Mouse (Mus musculus) c-Kit-positive CD71-positive TER-119-negative erythroid progenitor cells, embryonic 14.5 days (primary cell): ENCODE data around the gene H2-D1.

ENCODE experiments used
- DNase-seq: peaks from one replicate; pipeline ENCODE4 v3.0.0-alpha.2; 2013; ENCODE audit warnings: low read depth

Gene H2-D1

DNA sequence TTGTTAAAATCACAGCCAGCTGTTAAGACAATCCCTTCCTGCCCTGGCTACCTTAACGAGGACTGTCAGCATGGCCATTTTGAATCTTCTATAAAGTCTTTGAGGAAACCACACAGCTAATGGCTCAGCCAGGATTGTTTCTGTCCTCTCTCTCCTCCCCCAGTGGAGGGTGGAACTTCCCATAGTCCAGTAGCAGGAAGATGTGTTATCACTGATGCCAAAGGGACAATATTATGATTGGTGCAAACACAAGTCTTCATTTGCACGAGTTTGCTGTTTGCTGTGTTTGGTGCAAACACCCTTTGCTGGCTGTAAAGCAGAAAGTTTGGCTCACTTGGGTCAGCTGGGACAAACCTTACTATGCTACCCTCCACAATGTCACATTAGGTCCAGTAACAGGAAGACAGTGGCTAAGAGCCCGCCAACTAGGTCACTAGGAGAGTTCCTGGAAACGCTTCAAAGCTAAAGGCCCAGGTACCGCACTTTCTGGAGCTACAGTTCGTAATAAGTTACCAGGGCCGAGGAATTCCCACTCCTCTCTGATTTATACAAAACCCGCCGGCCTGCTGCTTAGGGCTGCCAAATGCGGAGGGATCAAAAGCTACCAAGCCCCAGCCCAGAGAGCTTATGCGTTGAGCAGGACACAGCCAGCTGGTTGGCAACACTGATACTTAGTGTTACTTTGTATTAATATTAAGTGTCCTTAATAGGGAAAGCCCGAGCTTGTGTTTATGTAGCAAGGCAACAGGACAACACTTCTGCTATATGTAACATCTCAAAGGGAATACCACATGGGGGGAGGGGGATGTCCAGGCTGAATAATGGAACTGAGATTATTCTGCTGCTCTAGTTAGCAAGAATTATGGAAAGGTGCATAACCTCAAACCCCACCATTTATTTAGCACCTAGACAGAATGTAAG, 21.9 kb upstream of the H2-D1 start:
- no peak for DNase-seq

DNA sequence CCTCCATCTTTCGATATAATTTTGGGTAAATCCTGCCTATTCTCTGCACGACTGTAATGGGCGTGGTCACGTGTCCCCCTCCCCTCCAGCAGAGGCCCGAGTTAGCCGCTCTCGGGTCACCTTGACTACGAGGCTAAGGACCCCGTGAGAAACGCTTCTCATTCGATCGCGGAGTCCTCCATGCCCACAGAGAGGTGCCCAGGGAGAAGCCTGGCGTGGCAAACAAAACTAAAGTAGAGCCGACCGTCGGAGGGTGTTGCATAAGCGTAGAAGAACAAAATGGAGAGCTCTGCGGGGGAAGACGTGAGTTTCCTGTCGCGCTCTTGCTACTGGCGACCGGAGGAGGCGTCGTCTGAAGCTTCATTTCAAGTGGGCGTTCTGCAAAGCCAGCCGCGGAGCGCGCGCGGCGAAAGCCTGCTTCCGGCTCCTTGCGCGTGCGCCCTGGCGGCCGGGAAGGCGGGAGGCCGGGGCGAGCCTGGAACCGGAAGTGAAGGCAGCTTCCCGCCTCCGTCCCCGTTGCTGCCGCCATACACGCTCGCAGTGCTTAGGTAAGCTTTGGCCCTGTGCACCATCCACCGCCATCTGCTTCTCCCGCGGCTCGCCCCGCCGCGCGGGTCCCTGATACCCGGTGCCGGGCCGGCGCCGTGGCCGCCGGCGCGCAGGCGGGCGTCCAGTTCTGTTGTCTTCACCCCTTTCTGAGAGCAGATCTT, 21.1 kb upstream of the H2-D1 start, which contains the start of gene Ddx39b:
Gene Ddx39b (plus strand): TSS at position 442 of the 710 bp plus-strand sequence.
- DNase-seq = peak; percentile 88

DNA sequence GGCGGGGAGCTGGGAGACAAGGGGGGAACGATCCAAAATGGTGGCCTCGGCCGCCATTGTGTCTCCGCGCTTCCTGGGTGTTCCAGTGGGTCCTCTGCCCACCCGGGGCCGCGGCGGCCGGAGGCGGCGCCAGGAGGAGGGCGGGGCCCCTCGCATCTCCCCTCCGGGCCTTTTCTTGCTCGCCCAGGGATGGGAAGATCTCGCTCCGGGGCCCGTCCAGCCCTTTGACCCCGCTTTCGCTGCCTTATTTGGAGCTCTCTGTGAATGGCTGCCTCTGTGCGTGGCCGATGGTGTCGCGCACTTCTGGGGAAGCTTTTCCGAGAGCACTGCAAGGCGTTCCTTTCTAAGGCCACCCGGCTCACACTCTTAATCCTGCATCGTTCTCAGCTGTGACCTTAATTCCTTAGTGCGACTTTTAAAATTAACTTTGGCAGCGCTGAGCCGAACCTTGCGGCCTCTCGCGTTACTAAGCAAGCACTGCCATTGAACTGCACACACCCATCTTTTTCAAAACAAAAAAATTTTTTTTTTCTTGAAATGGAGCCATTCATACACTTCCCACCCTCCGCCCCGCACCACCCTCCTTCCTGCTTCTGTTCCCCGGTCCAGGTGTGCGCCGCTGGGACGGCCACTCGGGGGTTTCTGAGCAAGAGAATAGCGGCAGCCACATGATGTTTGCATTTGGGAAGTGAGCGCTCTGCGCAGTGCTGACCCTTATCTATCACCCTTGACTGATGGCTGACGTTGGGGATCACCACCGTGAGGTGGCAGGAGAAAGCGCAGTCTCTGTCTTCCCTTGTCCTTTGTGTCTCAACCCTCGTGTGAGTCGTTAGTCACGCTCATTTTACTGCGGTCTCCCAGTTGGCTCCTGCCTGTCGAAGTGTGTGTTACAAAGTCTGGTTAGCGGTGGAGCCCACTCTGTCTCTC, 20.3 kb upstream of the H2-D1 start:
- peak; percentile 66 for DNase-seq

DNA sequence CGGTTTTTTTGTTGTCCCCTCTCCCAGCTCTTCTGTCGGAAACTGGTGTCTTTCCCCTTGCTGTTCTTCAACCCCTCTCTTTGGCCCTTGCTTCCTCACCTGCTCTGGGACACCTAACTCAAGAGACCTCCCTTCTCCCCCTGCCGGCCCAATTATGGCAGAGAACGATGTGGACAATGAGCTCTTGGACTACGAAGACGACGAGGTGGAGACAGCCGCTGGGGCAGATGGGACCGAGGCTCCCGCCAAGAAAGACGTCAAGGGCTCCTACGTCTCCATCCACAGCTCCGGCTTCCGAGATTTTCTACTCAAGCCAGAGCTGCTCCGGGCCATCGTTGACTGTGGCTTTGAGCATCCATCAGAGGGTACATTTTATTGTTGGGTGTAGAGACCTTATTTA, 19.4 kb upstream of the H2-D1 start:
- no peak for DNase-seq

DNA sequence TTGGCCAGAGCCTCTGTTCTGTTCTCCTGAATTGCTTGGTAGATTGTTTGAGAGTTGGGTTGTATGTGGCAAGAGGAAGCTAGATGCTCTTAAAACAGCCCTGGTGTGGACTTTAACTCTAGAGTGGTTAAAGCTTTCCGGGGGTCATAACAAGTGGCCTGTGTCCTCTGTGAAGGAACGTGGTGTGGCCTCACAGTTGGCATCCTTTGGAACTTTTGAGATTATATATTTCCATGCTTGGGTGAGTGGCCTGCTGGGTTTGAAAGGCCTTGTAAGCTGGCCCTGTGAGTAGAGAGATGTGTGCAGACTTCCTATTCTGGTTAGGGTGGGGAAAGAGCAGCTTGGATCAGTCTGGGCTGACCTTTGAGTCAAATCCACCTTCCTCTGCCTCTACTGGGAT, 17.5 kb upstream of the H2-D1 start:
- no peak for DNase-seq

DNA sequence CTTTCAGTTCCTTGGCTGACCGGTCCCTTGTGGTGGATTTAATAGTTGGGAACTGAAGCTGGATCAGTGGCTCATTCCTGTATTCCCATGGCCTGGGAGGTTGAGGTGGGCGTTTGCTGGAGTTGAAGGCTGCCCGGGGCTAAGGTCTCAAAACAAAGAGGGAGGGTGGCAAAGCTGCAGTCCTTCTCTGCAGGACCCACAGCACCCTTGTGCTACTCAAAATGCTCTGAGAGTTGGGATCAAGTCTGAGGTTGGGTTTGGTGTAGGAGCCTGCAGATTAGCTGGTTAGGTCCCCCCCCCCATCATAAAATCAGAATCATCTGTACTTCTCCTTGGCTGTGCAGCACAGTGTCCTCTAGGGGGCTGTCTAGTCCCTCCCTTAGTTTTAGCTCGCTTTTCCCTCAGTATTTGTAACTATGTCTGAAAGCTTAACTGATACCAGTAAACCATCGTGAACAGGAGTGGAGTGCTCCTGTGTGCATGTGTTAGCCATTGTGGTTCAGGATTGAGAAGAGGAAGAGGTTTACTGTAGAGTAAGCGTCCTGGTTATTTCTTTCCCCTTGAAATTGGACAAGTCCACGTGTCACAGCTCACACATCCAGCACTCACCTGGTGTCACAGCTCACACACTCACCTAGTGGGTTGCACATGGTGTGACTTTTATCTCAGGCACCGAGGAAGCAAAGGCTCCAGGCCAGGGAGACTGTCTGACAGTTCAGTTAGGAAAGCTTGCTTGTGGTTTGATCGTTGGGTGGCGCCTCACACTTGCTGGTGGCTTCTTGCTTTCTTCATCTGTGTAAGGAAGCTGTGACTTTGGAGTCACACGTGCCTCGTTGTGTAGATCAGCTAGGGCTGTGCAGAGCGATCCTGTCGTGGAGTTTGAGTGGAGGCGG, 16.6 kb upstream of the H2-D1 start:
- DNase-seq = no peak

DNA sequence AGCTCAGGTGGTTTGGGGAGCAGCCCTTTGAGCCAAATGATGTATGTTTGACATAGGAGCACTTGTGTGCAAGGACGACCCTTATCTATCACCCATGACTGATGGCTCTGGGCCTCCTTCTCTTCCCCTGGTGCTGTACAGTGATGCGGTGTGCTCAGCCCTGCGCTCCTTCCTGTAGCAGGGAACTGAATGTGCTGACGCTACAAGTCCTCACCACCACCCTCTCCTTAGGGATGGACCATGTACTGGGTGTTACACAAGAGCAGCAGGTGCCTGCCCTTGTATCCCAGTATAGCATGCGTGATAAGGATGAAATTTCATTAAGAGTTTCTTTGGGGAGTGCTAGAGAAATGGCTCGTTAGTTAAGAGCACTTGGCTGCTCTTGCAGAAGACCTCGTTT, 15.4 kb upstream of the H2-D1 start:
- DNase-seq = no peak

DNA sequence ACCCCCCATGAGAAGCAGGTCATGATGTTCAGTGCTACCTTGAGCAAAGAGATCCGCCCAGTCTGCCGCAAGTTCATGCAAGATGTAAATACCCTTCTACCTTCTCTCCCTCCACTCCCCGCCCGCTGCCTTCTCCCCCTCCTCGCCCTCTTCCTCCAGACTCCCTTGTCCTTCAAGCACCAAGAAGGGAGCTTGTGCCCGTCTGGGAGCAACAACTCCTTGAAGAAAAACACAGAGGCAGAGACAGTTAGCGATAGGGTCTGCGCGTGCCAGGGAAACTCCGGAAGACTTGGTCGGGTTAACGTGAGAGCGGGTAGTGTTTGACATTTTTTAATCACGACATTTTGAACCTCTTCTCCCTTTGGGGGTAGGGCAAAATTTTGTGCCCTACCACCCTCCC, 13.5 kb upstream of the H2-D1 start:
- DNase-seq = no peak

DNA sequence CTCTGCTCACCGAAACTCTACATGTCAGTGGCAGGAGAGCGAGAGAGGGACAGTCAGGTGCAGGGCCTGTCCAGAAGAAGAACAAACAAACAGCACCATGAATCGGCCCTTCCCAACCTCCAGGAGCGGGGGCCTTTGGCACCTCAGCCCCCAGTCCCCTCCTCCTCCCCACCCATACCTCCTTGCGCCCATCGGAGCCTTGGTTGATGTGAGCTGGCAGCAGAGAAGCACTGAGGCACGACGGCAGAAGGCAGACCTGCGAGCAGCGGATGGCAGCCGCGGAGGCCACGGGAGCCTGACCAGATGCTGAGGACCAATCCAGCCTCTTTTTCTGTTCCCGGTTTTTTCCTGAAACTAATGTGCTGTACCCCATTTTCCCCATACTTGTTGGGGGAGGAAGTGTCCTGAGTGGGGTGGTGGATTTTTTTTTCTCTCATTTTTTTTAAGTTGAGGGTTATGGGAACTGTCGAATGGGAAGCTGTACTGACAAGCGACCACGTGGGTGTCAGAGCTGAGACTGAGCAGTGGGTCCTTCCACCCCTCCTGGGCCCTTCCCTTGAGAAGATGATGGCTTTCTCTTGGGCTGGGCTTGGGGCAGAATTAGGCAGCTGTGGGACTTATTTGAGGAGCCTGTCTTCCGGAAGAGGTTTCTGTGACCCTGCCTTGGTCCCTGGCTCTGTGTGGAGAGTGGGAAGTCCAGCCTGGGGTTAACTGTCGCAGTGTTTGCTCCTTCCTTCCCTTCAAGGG, 12.9 kb upstream of the H2-D1 start:
- DNase-seq = no peak

DNA sequence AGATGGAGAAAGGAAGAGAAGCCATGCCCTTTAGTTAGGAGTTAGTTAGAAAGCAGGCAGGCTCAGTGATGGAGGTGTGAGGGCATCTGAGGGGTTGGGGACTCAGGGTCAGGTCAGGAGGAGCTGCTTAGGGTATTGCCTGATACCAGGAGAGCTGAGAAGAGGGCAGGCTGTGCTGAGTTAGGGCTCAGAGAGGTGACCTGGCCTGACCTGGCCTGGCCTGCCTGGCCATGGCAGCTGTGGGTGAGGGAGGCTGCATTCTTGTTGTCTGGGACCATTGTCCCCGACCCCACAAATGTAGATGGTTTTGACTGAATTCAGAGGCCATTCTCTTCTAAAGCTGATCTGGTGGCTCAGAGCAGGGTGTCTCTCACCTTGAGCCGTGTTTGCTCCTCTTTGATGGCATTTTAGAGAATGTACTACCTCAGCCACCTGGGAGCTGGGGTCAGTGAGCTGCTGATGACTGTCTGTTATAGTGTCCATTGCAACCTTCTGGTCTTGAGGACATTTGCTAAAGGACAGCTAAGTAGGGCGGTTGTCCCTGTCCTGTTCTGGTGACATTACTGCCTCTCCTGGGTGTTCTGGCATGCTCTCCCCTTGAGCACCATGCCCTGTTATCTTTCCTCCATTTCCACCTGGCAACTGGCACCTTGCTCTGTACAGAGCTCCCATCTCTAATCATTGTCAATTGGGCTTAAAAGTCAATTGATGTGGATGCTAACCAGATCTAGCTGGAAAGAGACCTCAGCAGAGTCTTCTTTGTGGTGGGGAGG, 12.0 kb upstream of the H2-D1 start:
- DNase-seq = no peak

DNA sequence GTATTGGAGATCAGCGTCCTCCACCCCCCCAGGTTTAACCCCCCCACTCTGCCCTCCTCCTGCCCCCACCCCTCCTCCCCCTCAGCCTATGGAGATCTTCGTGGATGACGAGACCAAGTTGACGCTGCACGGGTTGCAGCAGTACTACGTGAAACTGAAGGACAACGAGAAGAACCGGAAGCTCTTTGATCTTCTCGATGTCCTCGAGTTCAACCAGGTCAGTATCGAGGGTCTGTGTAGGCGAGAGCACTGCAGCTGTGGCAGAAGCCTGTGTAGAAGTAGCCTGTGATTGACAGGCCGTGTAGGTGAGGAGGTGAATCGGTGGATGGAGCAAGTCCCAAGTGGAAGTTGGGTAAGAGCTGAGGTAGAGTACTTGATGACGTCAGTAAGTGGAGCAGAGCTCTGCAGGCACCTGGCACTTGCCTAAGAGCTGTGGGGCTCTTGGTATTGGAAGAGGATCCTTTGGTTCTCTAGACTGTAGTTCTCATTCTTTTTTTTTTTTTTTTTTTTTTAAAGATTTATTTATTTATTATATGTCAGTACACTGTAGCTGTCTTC, 11.3 kb upstream of the H2-D1 start:
- DNase-seq = no peak

DNA sequence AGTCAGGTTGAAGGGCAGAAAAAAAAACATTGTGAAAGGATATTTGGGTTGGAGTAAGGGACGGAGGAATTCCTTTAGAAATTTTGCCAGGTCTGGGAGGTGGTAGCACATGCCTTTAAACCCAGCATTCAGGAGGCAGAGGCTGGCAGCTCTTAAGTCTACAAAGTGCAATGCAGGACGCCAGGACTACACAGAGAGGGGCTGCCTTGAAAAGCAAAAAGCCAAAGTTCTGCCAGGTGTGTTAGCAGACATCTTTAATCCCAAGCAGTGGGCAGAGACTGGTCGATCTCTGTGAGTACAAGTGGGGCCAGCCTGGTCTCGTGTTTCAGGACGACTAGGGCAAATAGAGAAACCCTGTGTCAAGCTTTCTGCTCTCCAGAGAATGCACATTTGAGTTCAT, 10.5 kb upstream of the H2-D1 start:
- no peak for DNase-seq

DNA sequence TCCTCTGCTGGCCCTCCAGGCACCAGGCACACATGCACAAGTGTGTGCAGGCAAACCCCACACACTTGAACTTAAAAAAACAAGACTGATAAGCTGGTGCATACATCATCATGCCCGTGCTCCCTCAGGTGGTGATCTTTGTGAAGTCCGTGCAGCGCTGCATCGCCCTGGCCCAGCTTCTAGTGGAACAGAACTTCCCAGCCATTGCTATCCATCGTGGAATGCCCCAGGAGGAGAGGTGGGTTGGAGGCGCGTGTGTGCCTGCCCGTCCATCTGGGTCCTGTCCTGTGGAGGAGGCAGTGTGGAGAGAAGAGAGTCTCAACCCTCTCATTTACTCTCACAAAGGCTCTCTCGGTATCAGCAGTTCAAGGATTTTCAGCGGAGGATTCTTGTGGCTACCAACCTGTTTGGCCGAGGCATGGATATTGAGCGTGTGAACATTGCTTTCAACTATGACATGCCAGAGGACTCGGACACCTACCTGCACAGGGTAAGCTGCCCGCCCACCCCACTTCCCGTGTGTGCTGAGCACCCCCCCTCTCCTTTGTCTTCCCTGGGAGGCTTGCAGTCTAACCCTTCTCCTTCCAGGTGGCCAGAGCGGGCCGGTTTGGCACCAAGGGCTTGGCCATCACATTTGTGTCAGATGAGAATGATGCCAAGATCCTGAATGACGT, 9.8 kb upstream of the H2-D1 start:
- no peak for DNase-seq

DNA sequence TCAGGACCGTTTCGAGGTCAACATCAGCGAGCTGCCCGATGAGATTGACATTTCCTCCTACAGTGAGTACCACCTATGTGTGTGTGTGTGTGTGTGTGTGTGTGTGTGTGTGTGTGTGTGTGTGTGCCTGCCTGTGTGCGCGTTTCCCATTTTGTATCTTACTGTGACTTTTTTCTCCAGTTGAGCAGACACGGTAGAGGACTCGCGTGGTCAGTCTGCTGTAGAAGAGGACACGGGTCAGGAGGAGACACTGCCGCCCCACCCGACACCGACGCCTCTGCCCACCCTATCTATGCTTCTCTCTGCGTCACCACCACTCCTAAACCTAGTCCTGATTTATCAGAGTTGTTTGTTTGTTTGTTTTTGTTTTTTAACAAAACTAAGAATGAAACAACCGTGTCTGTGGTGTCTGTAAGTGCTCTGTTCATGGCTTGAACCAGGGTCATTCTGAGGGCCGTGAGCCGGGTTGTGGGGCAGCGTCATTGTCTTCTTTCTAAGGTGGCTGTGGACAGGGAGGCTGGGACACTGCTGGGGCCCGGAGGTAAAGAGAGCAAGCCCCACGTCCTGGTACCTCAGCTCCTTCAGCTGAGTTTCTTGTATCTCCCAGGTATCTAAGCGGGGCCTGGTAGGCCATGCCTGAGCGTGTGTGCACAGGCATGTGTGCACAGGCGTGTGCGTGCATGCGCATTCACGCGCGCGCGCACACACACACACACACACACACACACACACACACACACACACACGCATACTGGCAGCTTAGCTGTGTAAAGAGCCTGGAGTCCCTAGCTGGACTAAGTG, 9.0 kb upstream of the H2-D1 start:
- no peak for DNase-seq

DNA sequence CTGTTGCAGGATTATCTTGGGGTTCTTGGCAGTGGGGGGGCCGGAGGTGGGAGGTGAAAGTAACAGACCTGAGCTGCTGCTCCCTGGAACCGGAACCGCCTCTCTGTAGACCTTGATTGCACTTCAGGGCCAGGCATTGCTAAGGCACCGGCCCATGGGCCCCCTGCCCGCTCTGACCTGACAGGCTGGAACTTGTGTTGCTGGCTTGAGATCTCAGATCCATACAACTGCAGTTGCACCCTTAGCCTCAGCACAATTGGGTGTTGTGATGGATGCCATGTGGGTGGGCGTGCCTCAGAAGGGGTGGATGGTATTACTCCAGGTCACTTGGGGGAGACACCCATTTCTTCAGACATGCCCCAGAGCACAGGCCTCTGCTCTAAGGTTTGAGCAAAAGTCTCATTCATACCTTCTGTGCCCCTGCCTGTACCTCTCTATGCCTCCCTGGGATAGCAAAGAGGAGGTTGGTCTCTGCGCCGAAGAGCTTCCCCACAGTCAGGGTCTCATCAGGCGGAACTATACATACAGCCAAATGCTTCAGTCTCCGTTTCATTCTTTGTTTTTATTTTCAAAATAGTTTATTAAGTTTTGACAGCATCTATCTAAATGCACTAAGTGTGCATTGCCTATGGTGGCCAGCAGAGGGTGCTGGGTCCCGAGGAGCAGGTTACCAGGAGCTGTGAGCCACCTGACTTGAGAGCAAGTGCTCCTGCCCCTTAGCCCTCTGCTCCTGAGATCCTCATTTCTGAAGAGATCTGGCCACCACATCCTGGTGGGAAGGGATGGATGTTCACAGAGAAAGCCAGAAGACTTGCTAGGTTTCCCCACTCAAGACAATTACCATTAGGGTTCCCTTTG, 8.1 kb upstream of the H2-D1 start:
- DNase-seq = peak; percentile 59

DNA sequence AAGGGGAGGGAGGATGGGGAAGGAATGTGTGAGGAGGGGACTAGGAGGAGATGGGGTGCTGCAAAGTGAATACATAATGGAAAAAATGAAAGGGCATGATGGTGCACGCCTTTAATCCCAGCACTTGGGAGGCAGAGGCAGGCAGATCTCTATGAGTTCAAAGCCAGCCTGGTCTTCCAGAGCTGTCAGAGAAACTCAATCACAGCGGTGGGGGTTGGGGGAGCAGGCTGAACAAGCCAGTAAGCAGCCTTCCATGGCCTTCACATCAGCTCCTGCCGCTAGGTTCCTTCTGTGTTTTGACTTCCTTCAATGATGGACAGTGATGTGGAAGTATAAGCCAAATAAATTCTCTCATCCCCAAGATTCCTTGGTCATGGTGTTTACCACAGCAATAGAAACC, 7.2 kb upstream of the H2-D1 start:
- no peak for DNase-seq

DNA sequence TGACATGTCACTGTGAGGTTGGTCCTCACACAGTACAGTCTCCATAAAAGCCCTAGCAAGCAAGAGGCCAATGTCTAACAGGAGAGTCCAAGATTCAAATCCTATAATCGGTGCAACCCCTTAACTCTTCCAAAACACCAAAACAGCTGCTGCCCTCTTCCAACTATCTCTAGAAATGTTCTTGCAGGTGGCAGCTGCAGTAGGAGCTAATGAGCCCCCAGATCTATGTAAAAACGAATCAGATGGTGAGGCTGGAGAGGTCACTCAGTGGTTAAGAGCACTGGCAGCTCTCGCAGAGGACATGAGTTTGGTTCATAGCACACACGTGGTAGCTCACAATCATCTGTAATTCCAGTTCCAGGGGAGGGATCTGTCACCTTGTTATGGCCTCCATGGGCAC, 6.8 kb upstream of the H2-D1 start:
- DNase-seq = no peak
